11 mouse cellular contexts compared by ENCODE assay signal in genomic region chr12:36136285-36136684, GRCm38 (mm10). TPM values are rescaled to one million over a fixed set of nuclear protein-coding genes. Genes with fewer than 3 reads are reported as not detected.
A peak's percentile ranks its signal among the peaks of the same experiment; 100 is the strongest.
DNase-seq lines count a peak whose midpoint lies in the region; ATAC-seq lines count a peak whose summit lies in the region.
"Had no signal": no experiment of that assay in that cellular context is flagged by ENCODE, and none has a peak within 500 bp of the region (broad histone marks: within the 10 kb centered on the region; RNA-seq: fewer than 3 reads in every experiment).

No protein-coding gene starts in this region.

- peak; percentile 33 to 34 for DNase-seq in spleen, adult 18-20 months
- DNase-seq in spleen, adult 12 weeks (ENCODE audit: low spot score), result no peak
- peak; percentile 39 to 56 for DNase-seq in thymus, postnatal 36 days
- no peak for DNase-seq in kidney, adult 8-10 months
- no peak for DNase-seq in MN1 (ENCODE audit: low spot score)
- DNase-seq: adrenal gland, postnatal 36 days; cerebellum, postnatal 36 days; heart, adult 18-20 months had no signal

- ATAC-seq in activated CD4-positive, CD25-positive, alpha-beta regulatory T cell, adult 4 months, result peak; percentile 69
- ATAC-seq in monocyte, adult 5-6 weeks (replicated peaks; ENCODE audit: insufficient number of reproducible peaks, low FRiP score, low TSS enrichment, poor library complexity, severe bottlenecking), result 0 out of 2 replicates have a peak, but pooled peaks have one; percentile 41
- ATAC-seq: hindbrain, postnatal 0 days had no signal

RNA-seq across cellular contexts. Expression of gene Ankmy2, which starts 20.6 kb away (rescaled TPM):
- polyA plus RNA-seq in activated CD4-positive, CD25-positive, alpha-beta regulatory T cell, adult 4 months (2017; shearing (Covaris generic)), result 10 to 100 TPM; 38.5 to 41.6 TPM
- total RNA-seq in monocyte, adult 5-6 weeks (2017), result 21.5 to 27.7 TPM (median 27.3 TPM) in 3 replicates

RNA-seq across cellular contexts. Expression of gene Bzw2, which starts 21.6 kb away (rescaled TPM):
- polyA plus RNA-seq in activated CD4-positive, CD25-positive, alpha-beta regulatory T cell, adult 4 months (2017; shearing (Covaris generic)), result 100 to 1,000 TPM; 170 to 178 TPM
- 22.1 to 32.7 TPM (median 24.8 TPM) in 3 replicates for total RNA-seq in monocyte, adult 5-6 weeks (2017)

Comparison
In these comparisons a context has a peak if more than half of its experiments do, and no peak if none do; other contexts are left out.
1. DNase-seq: peak in spleen, adult 18-20 months (2 of 2) and thymus, postnatal 36 days (2 of 2); none in spleen, adult 12 weeks (single experiment), kidney, adult 8-10 months (0 of 2) and MN1 (single experiment).